Mouse (Mus musculus): ENCODE data around the gene Glis1.

The Glis1 gene

GRCm38 (mm10) chr4:107453141-107453984, 19.0 kb downstream of the Glis1 start:
- peak; percentile 90 for DNase-seq

DNA sequence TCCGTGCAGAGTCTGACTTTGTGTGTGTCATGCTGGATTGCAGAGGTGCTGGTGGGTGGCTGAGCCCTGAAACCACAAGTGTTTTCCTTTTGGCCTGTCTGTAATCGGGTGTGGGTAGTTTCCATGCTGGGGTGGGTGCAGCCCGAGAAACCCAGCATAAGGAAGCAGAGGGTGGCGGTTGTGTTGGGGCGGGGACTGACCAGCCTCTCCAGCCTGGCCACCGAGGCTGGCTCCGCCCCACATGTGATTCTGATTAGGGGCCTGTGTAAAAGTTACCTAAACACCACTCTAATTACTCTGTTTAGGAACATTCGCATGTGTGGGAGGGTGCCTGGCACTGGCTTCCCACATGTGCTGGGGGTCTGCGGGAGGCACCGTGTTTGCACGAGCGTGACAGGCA, 23.2 kb downstream of the Glis1 start:
- no peak for DNase-seq

DNA sequence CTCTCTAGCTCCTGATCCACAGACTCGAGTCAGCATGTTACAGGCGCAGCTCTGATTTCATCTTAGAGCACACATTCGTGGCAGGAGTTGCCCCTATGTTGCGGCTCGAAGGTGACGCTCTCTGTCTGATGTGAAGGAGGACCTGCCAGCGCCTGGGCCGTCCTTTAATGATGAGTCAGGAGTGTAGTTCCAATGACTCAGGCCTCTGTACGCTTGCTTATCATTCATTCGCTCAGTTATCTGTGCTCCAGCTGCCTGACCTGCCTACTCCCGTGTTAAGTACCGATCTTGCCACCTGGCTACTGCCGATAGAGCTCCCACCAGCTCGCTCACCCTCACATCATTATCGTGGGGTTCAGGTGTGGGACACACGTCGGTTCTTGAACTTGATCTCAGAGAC, 24.5 kb downstream of the Glis1 start:
- no peak for DNase-seq

DNA sequence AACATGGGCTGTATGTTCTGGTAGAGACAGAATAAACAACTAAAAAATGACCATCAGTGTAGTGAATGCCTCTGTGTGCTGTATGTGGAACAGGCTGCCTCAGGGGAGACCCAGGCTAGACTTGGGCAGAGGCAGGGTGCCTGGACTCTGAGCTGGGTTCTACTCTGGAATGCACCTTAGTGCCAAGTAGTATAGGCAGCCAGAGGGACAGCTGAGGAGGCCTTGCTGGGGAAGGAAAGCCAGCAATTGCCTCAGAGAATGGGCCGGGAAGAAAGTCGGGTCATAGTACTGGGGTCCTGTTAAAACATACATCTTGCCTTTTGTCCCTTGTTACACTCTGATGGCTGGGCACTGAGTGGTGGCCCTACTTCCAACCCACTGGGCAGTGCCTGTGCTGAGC, 25.1 kb downstream of the Glis1 start:
- no peak for DNase-seq

- no peak for DNase-seq
Measured at GRCm38 (mm10) chr4:107460468-107460867, 26.1 kb downstream of the Glis1 start.

DNA sequence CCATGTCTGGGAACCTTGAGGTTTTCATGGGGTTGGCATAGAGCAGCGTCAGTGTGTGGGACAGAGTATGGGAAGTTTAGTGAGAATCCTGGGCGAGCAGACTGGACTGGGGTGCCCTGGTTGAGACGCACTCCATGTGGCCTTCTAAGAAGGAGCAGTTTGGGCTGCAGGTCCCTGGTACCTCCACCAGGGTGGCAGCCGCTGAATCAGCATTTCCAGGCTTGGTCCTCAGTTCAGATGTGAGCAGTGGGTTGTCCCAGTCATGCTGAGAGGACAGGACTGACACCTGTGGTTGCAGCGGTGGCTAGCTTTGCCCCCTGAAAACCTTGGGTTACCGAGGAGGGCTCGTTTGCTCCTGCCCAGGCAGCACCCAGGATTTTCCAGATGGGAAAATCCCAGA, 33.4 kb downstream of the Glis1 start:
- no peak for DNase-seq

- DNase-seq = peak; percentile 56
Measured at GRCm38 (mm10) chr4:107468264-107468663, 33.9 kb downstream of the Glis1 start.

DNA sequence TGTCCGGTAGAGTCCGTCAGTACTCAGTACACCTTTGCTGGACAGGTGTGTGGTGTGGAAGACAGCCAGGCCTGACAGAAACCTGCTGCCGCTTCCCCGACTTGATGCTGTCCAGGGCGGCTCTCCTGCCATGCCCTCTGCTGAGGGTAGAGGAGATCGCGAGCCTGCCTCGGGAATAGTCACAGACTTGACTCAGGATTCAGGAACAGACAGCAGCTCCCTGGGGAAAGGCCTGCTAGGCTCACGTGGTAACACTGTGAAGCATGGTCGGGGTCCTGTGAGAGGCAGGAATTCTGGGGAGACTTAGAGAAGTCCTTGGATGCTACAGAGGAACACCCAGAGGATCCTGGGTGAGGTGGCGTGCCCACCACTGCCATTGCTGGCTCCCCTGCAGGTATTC, 34.4 kb downstream of the Glis1 start:
- DNase-seq = no peak

DNA sequence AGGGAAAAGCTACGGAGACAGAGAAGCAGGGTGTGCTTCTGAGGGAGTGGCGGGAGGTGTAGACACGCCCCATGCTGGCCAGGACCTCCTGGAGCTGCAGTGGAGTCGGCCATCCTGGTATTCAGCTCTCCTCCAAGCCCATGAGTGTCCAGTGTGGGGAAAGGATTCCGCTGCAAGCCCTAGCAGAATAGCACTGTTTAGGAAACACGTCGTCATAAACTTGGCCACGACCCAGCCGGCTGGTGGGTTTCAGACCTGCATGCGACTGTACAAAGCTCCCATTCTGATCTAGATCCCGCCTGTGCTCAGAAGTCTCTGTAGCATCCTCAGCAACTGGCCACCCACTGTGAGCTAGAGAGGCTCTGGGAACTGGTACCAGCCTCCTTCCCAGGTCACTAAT, 41.9 kb downstream of the Glis1 start:
- DNase-seq = no peak

DNA sequence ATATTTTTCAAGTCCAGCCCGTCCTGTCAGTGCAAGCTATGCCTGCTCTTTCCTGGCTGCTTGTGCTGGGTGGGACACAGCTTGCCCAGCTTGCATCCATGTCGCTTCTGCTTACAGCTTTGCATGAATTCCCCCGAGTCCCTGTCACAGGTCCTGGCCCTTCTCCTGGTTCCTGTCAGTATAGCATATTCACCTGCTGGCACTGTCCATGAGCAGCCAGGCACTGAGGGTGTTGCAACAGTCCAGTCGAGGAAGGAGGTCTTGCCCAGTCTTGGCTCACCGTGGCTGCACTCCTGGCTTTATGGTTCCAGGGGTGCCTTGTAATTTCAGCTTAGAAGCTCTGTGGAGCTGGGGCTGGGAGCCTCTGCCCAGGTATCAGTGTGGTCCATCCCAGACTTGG, 44.6 kb downstream of the Glis1 start:
- no peak for DNase-seq

DNA sequence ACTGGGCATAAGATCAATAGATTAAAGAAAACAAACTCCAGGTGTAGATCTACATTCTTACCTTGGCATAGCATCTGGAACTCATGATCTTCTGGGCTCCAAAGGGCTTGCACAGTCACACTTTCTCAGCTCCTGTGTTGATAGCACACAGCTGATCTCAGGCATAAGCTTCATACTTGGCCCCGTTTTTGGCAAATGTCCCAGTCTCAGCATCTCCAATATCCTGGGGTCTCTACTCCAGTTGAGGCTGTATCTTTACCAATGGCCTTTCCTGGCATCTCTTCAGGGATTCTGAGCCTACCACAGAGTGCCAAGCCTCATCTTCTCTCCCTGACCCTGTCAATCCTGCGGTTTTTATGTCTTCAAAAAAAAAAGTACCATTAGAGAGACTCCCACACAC, 48.1 kb downstream of the Glis1 start:
- no peak for DNase-seq

- DNase-seq = no peak
Measured at GRCm38 (mm10) chr4:107483556-107484220, 49.3 kb downstream of the Glis1 start.

DNA sequence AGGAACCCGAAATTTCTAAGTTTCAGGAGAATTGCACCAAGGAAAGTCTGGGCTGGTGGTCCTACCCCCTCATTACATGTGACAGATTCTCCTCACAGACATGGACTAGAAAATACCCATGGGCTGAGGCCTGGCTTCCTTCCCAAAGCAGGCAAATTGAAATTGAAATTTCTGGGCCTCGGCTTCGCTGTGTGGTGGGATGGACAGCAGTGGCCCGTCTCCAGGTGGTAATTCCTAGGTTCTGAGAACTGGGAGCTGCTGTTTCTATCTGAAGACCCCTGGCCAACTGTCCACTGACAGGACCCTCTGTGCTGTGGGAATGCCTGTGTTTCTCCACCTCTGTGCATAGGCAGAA, 49.8 kb downstream of the Glis1 start:
- no peak for DNase-seq

DNA sequence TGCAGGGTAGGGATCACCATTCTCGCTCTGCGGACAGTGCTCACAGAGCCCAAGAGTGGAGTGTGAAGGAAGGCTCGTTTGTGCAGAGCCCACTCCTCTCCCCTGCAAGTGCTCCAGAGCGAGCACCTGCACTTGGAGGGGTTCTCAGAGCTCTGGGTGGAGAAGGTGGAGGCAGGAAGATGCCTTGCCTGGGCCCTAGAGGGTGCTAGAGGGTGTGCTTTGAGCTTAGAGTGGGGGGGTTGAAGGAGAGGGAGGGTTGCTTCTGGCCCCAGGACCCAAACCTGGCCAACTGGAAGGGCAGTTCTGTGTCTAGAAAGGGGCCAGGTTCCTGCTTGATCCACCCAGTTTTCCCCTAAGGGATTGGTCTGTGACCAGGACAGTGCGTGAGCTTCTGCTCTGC, 51.5 kb downstream of the Glis1 start:
- no peak for DNase-seq

DNA sequence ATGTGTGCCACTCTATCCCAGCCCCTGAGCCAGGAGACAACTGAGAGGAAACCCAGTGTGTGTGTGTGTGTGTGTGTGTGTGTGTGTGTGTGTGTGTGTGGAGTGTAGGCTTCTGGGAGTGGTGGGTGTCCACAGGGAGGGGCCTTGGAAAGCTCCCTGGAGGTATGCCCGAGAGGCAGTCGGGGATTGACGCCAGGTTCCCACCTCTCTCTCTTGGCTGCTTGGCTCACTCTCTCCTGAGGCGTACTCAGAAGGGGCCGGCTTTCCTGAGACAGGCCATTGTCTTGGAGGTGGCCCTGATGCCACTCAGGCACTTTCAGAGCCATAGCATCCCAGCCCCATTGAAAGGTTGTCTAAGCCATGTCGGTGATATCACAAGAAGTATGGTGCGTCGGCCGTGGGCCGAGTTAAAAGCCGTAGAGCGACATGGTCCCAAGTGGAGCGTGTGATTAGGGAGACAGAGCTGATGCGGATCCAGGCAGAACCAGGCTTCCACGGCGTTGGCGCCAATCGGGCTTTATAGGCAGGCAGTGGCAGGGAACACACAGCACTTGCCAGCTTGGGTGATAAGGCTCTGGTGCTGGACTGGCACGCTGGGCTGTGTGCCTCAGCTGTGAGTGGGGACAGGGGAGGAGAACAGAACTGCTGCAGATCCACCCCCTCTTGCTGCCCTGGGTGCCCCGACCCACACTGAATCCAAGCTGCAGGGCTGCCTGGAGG, 54.9 kb downstream of the Glis1 start:
- no peak for DNase-seq

GRCm38 (mm10) chr4:107492991-107493390, 58.6 kb downstream of the Glis1 start:
- DNase-seq = no peak

DNA sequence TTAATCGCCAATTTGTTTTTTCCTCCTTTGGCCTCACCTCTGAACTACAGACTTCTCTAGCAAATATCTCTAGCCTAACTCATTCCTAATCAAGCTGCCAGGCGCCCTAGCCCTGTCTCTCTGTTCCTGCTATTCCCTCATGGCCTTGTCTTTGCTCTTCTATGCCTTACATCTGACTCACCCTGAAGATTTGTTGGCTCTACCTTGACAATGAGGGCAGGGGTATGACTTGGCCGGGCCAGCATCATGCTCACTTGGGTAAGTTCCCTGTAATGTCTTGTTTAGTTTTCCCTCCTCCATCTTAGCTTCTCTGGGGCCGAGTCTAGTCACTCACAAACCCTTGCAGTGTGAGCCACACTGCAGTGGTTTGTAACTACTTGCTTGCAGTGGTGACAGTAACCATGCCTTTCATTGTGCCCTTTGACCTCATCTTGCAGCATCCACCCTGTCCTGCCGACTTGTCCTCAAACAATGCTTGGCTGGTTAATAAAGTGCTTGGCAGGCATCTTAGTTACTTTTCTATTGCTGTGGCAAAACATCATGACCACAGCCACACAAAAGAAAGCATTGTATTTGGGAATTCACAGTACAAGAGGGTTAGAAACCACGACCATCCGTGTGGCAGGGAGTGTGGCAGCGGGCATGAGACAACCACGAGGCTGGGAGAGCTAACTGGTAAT, 61.5 kb downstream of the Glis1 start:
- no peak for DNase-seq

DNA sequence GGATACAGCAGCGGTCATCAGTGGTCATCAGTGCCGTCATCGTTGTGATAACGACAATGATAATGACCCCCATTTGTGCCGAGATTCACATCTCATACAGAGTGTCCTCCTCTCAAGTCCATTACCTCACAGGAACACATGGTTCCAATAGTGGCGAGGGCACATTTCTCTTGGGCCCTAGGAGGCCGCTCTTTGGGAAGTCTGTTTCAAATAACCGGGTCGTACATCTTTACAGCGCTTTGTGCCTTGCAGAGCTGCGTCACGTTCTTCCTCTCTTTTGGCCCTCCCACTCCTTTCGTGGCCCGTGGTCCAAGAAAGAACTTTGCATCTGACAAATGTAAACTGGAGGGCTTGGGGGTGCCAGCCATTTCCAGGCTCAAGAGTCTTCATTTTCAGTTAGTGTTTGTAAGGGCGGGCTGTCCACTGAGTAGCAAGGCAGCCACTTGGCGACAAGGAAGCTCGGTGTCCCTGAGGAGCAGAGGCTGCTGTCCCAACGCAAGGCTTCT, 63.1 kb downstream of the Glis1 start:
- DNase-seq = no peak

GRCm38 (mm10) chr4:107502601-107503051, 68.2 kb downstream of the Glis1 start:
- DNase-seq = no peak

GRCm38 (mm10) chr4:107514981-107515380, 80.6 kb downstream of the Glis1 start:
- DNase-seq = no peak

- DNase-seq = no peak
Measured at GRCm38 (mm10) chr4:107515626-107516025, 81.2 kb downstream of the Glis1 start.

- no peak for DNase-seq
Measured at GRCm38 (mm10) chr4:107518766-107519165, 84.4 kb downstream of the Glis1 start.

GRCm38 (mm10) chr4:107520071-107520470, 85.7 kb downstream of the Glis1 start:
- no peak for DNase-seq
